Mouse (Mus musculus) MN1 (cell line): ENCODE measurements at regions not wholly inside any gene's neighbourhood (a gene's known extent, or its start where the extent isn't known, plus 50 kb on each side); places are given as distances from the start of the nearest gene placed in this dataset.

Experiments
- DNase-seq: peaks from one replicate; pipeline ENCODE4 v3.0.0-alpha.2; 2016; ENCODE audit warnings: low spot score

GRCm38 (mm10) chr3:50524006-50524405 lies 80.6 kb upstream of the Slc7a11 start:
- no peak for DNase-seq

- no peak for DNase-seq
Observed at GRCm38 (mm10) chr3:50507211-50507610, 63.8 kb upstream of the Slc7a11 start.
